ENCODE assay signal across 16 mouse cellular contexts in the genomic region with DNA sequence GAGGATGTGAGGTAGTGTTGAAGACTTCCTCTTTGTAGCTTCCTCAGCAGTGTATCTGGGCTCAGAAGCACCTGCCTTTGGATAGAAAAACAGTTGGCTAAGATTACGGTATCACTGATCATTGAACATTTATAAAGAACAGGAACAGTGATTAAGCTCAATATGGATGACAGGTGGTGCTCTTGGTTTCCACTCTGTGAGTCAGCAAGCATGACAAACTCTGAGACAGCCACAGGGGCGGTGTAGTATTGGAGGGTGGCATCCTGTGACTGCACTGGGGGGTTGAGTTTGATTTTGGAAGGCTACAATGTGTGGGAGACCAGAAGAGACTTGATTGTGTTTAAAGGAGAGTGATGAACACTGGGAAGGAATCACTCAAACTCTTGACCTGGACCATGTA.
DNase-seq lines count a peak whose midpoint lies in the region.
"Had no signal": no experiment of that assay in that cellular context is flagged by ENCODE, and none has a peak within 500 bp of the region (broad histone marks: within the 10 kb centered on the region; RNA-seq: fewer than 3 reads in every experiment).

No protein-coding gene starts in this region.

- DNase-seq in layer of hippocampus, adult 11-12 months (ENCODE audit: low spot score) = peak; percentile 48
- no peak for DNase-seq in layer of hippocampus, postnatal 10 days (ENCODE audit: low spot score in 2 of 2)
- peak; percentile 24 for DNase-seq in right cerebral cortex, adult 18-20 months
- DNase-seq in right cerebral cortex, postnatal 4 days = no peak
- peak; percentile 63 for DNase-seq in layer of hippocampus, adult 9-11 months
- DNase-seq in thymus, postnatal 14 days = no peak
- DNase-seq in lung, adult 18-20 months = no peak
- DNase-seq: adrenal gland, postnatal 10 days; adrenal gland, postnatal 36 days; cerebellum, adult 11 months; cerebellum, adult 2 months; cerebellum, adult 9-11 months; cerebellum, postnatal 25 days; forebrain, postnatal 0 days; gastrocnemius, adult 2 months; gastrocnemius, postnatal 14 days had no signal

Comparison
In these comparisons a context has a peak if more than half of its experiments do, and no peak if none do; other contexts are left out.
1. DNase-seq: peak in layer of hippocampus, adult 11-12 months (single experiment), right cerebral cortex, adult 18-20 months (single experiment) and layer of hippocampus, adult 9-11 months (single experiment); none in layer of hippocampus, postnatal 10 days (0 of 2), right cerebral cortex, postnatal 4 days (single experiment), thymus, postnatal 14 days (single experiment) and lung, adult 18-20 months (0 of 2).